Mouse (Mus musculus) intestine, embryonic 15.5 days (tissue): Measurements from ENCODE around the gene Pfdn6. TPM values are rescaled to one million over a fixed set of nuclear protein-coding genes. Genes with fewer than 3 reads are reported as not detected.
"Not testable (repeated sequence)": the region's sequence is repeated elsewhere in the genome, so short reads cannot be mapped to it uniquely, and the experiment has no call there.

ENCODE experiments used
- ATAC-seq: fragments of 200-750 bp; cut with Nextera tagmentation; 2 replicates; pipeline ENCODE4 v1.8.0; 2017; ENCODE audit warnings: moderate TSS enrichment, moderate library complexity
- H3K27ac ChIP-seq: fragments of 300-500 bp; sonication (generic); 2 replicates; pipeline ENCODE4 v1.5.1; 2015; ENCODE audit warnings: mild to moderate bottlenecking, inconsistent platforms
- H3K27me3 ChIP-seq: fragments of 300-500 bp; sonication (generic); replicated peaks from 2 replicates; pipeline ENCODE4 v1.6.1; 2015; ENCODE audit warnings: inconsistent platforms
- H3K36me3 ChIP-seq: fragments of 300-500 bp; sonication (generic); 2 replicates; pipeline ENCODE4 v1.6.1; 2015; ENCODE audit warnings: inconsistent platforms
- H3K4me1 ChIP-seq: fragments of 300-500 bp; sonication (generic); replicated peaks from 2 replicates; pipeline ENCODE4 v1.6.1; 2015; ENCODE audit warnings: inconsistent platforms
- H3K4me2 ChIP-seq: fragments of 300-500 bp; sonication (generic); replicated peaks from 2 replicates; pipeline ENCODE4 v1.6.1; 2015; ENCODE audit warnings: mild to moderate bottlenecking, inconsistent platforms
- H3K4me3 ChIP-seq: fragments of 300-500 bp; sonication (generic); replicated peaks from 2 replicates; pipeline ENCODE4 v1.5.1; 2015; ENCODE audit warnings: inconsistent platforms
- H3K9ac ChIP-seq: fragments of 300-500 bp; sonication (generic); 2 replicates; pipeline ENCODE4 v1.6.1; 2015; ENCODE audit warnings: inconsistent platforms
- H3K9me3 ChIP-seq: fragments of 300-500 bp; sonication (generic); 2 replicates; pipeline ENCODE4 v1.6.1; 2016; ENCODE audit warnings: inconsistent platforms
- WGBS: fragments of 180-500 bp; shearing (Covaris S2); methylation state at CpG from one replicate; pipeline ENCODE4 v1.1.7; 2015; 5-methylcytosine and 5-hydroxymethylcytosine counted together
- polyA plus RNA-seq: library from polyadenylated mRNA; unstranded; fragments of >200 nt; fragmentation: Nextera tagmentation; extraction: Ambion mirVana; gene quantifications from 2 replicates; pipeline ENCODE4 v1.2.1, GENCODE M21; 2015

Gene Pfdn6
- polyA plus RNA-seq: 153 and 159 TPM in 2 replicates

DNA sequence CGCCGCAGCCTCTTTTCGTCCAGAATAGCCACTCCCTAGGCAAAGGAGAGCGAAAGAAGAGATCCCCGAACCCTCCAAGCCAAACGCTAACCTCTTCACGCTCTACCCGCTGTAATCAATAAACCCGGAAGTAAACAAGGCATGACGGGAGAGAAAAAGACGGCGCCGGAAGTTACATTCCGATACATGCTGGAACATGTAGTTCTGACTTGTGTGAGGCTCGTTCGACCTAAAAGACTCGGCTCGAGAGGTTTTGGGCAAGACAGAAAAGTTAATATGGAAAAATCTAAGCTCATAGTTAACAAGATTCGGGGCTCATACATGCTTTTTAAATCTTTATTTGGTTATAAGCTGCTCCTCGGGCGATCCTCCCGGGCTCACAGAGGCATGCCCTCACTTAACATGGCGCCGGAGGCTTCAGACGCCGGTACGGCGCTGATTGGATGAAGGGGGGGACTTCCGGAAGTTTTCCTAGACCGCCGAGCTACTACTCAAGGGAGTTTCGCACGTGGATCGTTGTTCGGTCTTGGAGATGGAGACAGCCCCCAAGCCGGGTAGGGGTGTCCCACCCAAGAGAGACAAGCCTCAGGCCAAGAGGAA lies at the start of gene Pfdn6, which contains the start of gene Wdr46:
TSS of gene Pfdn6 (minus strand) at position 138 of the 600 bp plus-strand sequence.
TSS of gene Wdr46 (plus strand) at position 455 of the 600 bp plus-strand sequence.
- peak within 1 kb of the TSS; percentile 77 for H3K9ac ChIP-seq
- under 1% methylated on average over 36 of the region's 36 CpGs for WGBS
- peak within 1 kb of the TSS; percentile 93 for H3K4me2 ChIP-seq
- peaks cover 26% of the 10 kb centered on the region for H3K36me3 ChIP-seq
- peak within 1 kb of the TSS; percentile 83 for H3K4me3 ChIP-seq
- no peaks in the 10 kb centered on the region for H3K9me3 ChIP-seq
- H3K4me1 ChIP-seq: peaks cover 22% of the 10 kb centered on the region
- peak; percentile 94 for ATAC-seq
- peak within 1 kb of the TSS; percentile 18; the same call in 1 of the 2 replicates for H3K27ac ChIP-seq
- H3K27me3 ChIP-seq: no peaks in the 10 kb centered on the region

DNA sequence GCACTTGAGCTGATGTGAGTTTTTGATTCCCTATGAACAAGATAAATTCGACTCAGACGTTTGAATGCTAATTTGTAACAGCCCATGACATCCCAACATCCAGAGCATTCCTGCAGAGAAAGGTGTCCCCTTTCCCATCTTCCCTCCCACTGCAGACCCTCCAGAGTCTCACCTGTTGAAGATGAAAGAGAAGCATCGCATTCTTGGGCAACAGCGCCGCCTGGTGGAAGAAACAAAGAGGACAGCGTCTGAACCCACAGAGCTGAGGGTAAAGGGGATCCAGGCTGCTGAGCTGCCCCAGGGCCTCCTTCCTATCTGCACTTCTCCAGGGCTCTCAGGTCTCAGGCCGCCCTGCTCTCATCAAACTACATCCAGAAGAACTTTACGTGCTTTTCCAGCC lies 42.0 kb upstream of the Pfdn6 start:
- 12% methylated on average over 8 of the region's 8 CpGs for WGBS
- H3K4me2 ChIP-seq: peak overlapping the region; percentile 80

DNA sequence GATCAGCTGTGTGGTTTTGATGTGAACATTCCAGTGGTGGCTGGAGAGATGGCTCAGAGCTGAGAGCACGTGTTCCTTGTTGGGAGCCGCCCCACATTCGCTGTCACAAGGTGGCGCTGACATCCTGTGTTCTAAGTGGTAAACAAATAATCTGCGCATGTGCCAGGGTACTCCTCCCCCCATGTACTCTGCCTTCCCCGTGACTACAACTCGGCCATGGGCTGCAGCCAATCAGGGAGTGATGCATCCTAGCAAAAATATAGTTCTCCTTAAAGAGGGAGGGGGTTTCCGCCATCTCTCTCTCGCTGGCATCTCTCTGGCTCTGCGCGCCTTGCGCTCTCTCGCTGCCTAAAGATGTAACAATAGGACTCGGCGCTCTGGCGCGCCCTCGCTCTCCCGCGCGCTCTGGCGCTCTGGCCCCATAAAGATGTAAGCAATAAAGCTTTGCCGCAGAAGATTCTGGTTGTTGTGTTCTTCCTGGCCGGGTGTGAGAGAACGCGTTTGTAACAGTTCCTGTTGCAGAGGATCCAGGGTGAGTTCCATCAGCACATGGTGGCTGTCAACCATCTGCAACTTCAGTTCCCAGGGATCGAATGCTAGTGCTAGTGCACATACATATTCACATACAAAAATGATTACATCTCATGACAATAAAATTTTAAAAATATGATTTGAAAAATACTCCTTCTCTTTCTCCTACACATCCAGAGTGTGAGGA lies 41.2 kb upstream of the Pfdn6 start:
- peak overlapping the region; percentile 80 for H3K4me2 ChIP-seq
- H3K27me3 ChIP-seq: peaks cover 19% of the 10 kb centered on the region
- H3K4me3 ChIP-seq: peak overlapping the region; percentile 50
- H3K4me1 ChIP-seq, H3K36me3 ChIP-seq, H3K9me3 ChIP-seq: not testable (repeated sequence)
- peak; percentile 80 for ATAC-seq
- H3K9ac ChIP-seq: peak overlapping the region; percentile 64
- WGBS: under 1% methylated on average over 27 of the region's 27 CpGs
- peak overlapping the region; percentile 90 for H3K27ac ChIP-seq

More for the DNA sequence above, 42.0 kb upstream of the Pfdn6 start:
- not testable (repeated sequence) for H3K4me1 ChIP-seq, H3K9ac ChIP-seq, H3K36me3 ChIP-seq, H3K9me3 ChIP-seq, ATAC-seq, H3K4me3 ChIP-seq, H3K27ac ChIP-seq
- H3K27me3 ChIP-seq: peaks cover 17% of the 10 kb centered on the region

- Histone ChIP-seq H3K9me3 (no peaks in the 10 kb centered on the region), H3K9ac (no peak overlapping the region), H3K27ac (peak overlapping the region; percentile 58; the same call in 1 of the 2 replicates), H3K27me3 (peaks cover 22% of the 10 kb centered on the region), H3K4me2 (peak overlapping the region; percentile 80), H3K4me3 (no peak overlapping the region), H3K36me3 (no peaks in the 10 kb centered on the region), H3K4me1 (peaks cover 9% of the 10 kb centered on the region)
- ATAC-seq: no peak
- 74% methylated on average over 19 of the region's 19 CpGs for whole genome bisulfite sequencing
These were observed 40.3 kb upstream of the Pfdn6 start for GRCm38 (mm10) chr17:33980181-33981035.

DNA sequence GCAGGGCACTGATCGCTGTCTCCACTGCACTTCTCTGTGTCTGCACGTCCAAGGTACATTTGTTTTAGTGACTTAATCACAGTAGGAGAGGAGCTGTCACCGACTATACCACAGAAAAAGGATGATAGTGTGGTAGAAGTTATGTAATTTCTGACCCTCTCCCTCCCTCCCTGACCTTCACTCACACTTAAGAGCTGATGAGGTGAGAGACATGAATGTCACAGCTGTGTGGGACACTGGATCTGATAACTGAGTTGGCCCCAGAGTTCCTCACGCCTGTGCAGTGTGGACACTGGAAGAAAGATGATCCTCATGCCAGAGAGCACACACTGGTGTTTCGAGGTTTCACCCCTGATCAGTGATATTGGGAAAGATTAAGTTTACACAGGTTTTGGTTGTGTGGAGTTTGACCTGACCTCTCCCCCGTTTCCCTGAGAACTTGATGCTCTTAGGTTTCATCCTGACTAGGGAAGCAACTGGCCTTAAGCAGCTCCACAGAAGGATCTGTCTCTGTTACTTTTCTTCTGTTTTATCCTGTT lies 39.4 kb upstream of the Pfdn6 start:
- ATAC-seq: no peak
- WGBS: 69% methylated on average over 6 of the region's 6 CpGs
- Histone ChIP-seq H3K36me3 (no peaks in the 10 kb centered on the region), H3K9me3 (no peaks in the 10 kb centered on the region), H3K27me3 (peaks cover 22% of the 10 kb centered on the region), H3K9ac (no peak overlapping the region), H3K27ac (peak overlapping the region; percentile 71; the same call in 1 of the 2 replicates), H3K4me3 (no peak overlapping the region), H3K4me2 (no peak overlapping the region), H3K4me1 (peaks cover 9% of the 10 kb centered on the region)

DNA sequence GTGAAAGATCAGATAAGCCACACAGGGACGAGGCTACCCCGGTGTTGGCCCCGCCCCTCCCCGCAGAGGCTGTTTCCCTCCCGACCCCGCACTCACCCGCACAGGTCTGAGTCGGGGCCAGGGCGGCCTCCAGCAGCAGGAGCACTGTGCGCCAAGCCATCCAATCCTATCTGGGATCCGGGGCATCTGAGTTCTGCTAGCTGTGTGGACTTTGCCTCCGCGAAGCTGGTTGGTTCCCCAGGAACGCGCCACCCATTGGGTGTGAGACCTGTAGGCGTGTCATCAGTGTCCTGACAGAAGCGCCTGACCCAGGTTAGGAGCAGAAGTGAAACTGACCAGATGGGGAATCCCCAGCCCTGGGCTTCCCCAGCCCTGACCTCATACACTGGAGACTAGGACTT lies 38.5 kb upstream of the Pfdn6 start:
- Histone ChIP-seq H3K27ac (peak overlapping the region; percentile 71), H3K27me3 (peaks cover 22% of the 10 kb centered on the region), H3K9ac (peak overlapping the region; percentile 24; the same call in 1 of the 2 replicates), H3K4me1 (peaks cover 9% of the 10 kb centered on the region), H3K9me3 (no peaks in the 10 kb centered on the region), H3K4me3 (peak overlapping the region; percentile 46), H3K36me3 (no peaks in the 10 kb centered on the region), H3K4me2 (peak overlapping the region; percentile 83)
- peak; percentile 94 for ATAC-seq
- under 1% methylated on average over 17 of the region's 17 CpGs for WGBS

DNA sequence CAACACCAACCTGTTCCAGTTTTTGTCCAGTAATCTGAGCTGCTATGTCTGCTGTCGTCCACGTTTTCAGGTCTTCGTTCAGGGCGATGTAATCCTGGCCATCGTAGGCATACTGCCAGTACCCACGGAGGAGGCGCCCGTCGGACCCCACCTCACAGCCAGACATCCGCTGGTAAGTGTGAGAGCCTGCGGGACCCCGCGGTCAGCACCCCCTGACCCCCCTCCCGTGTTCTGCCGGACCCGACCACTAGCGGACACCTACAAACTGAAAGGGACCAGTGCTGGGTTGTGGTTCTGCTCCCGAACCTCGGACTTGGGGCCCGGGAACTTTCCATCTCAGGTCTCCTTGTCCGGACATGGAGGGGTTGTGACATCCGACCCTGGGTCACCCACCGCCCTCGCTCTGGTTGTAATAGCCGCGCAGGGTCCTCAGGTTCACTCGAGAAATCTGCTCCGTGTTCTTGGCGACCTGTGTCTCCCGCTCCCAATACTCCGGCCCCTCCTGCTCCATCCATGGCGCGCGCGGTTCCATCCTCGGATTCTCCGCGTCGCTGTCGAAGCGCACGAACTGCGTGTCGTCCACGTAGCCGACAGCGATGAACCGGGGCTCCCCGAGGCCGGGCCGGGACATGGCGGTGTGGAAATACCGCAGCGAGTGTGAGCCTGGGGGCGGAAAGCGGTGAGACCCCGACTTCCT lies 37.9 kb upstream of the Pfdn6 start:
- Histone ChIP-seq H3K9ac (peak overlapping the region; percentile 24), H3K4me1 (peaks cover 9% of the 10 kb centered on the region), H3K4me2 (peak overlapping the region; percentile 83), H3K4me3 (peak overlapping the region; percentile 46), H3K36me3 (no peaks in the 10 kb centered on the region), H3K27me3 (peaks cover 22% of the 10 kb centered on the region), H3K27ac (0 out of 2 replicates have a peak overlapping the region, but pooled peaks have one; percentile 27), H3K9me3 (no peaks in the 10 kb centered on the region)
- WGBS: 2% methylated on average over 57 of the region's 57 CpGs
- peak; percentile 3; the same call in 1 of the 2 replicates for ATAC-seq

GRCm38 (mm10) chr17:33973572-33973971 lies 33.4 kb upstream of the Pfdn6 start:
- 64% methylated on average over 3 of the region's 3 CpGs for WGBS

DNA sequence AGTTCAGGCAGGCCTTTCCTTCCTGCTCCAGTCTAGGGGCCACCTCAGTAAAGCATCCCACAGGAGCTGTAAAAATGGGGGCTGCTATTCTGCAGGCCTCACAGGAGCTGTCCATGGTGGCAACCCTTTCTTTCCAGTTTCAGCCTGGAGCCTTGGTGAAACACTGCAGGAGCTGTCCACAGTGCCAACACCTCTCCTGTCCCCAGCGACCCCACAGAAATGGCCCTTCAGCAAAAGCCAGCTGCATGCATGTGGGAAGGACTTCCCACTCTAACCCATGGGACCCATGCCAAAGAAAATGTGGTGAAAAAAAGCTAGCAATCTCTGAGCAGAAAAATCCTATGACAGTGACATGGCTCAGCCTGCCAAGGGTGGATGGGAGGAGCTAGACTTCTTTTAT lies 32.5 kb upstream of the Pfdn6 start:
- no peaks in the 10 kb centered on the region for H3K4me1 ChIP-seq
- no peak overlapping the region for H3K9ac ChIP-seq
- no peaks in the 10 kb centered on the region for H3K36me3 ChIP-seq
- peaks cover 6% of the 10 kb centered on the region for H3K27me3 ChIP-seq
- no peak overlapping the region for H3K4me2 ChIP-seq
- no peaks in the 10 kb centered on the region for H3K9me3 ChIP-seq
- no peak overlapping the region for H3K4me3 ChIP-seq
- no peak overlapping the region for H3K27ac ChIP-seq
- ATAC-seq: no peak
- WGBS: 3% methylated on average over 1 of the region's 1 CpGs

More at GRCm38 (mm10) chr17:33973572-33973971, 33.4 kb upstream of the Pfdn6 start:
- Histone ChIP-seq H3K36me3 (no peaks in the 10 kb centered on the region), H3K9me3 (no peaks in the 10 kb centered on the region), H3K4me3 (no peak overlapping the region), H3K9ac (no peak overlapping the region), H3K27ac (no peak overlapping the region), H3K4me1 (no peaks in the 10 kb centered on the region), H3K4me2 (no peak overlapping the region), H3K27me3 (peaks cover 15% of the 10 kb centered on the region)
- no peak for ATAC-seq

DNA sequence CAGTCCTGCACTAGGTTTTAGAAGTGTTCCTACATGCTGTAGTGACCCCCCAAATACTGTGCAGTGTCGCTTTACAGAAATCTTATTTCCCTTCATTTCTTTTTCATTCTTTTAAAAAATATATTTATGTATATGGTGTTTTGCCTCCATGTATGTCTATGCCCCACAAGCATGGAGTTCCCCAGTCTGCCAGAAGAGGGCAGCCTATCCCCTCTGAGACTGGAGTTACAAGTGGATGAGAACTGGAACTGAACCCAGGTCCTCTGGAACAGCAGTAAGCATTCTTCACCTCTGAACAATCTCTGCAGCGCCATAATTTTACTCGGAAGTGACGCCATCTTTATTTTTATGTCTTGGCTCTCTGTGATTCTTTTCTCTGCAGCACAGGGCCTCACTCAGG lies 29.3 kb upstream of the Pfdn6 start:
- Histone ChIP-seq H3K9ac (no peak overlapping the region), H3K4me3 (no peak overlapping the region), H3K9me3 (no peaks in the 10 kb centered on the region), H3K4me1 (no peaks in the 10 kb centered on the region), H3K36me3 (0 out of 2 replicates have a peak, but pooled peaks cover 7% of the 10 kb centered on the region), H3K27ac (no peak overlapping the region), H3K4me2 (no peak overlapping the region), H3K27me3 (no peaks in the 10 kb centered on the region)
- 80% methylated on average over 4 of the region's 4 CpGs for WGBS
- no peak for ATAC-seq

DNA sequence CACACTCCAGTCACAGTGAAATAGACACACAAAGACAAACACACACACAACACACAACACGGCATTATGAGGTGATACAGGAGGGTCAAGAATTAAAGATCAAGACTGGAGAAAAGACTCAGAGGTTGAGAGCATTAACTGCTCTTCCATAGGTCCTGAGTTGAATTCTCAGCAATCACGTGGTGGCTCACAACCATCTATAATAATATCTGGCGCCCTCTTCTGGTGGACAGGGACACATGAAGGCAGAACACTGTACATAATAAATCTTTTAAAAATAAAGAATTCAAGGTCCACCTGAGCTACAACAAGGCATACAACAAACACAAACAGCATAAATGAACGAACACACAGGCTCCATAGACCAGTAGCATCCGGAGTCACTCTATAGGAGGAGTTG lies 28.8 kb upstream of the Pfdn6 start:
- Histone ChIP-seq H3K4me1 (no peaks in the 10 kb centered on the region), H3K9me3 (no peaks in the 10 kb centered on the region), H3K27me3 (no peaks in the 10 kb centered on the region), H3K4me3 (no peak overlapping the region), H3K27ac (no peak overlapping the region), H3K36me3 (0 out of 2 replicates have a peak, but pooled peaks cover 7% of the 10 kb centered on the region), H3K9ac (no peak overlapping the region), H3K4me2 (no peak overlapping the region)
- peak; percentile 78 for ATAC-seq
- WGBS: 37% methylated on average over 5 of the region's 5 CpGs
